Mouse (Mus musculus) erythroblast, embryonic 14.5 days (primary cell): ENCODE data around the gene Olfr619.

Experiments used
- GATA1 ChIP-seq: IDR thresholded peaks from 2 replicates; pipeline ENCODE4 v1.6.1; 2012; ENCODE audit warnings: low read length, inconsistent platforms, mixed read lengths
- TAL1 ChIP-seq: IDR thresholded peaks from 3 replicates; pipeline ENCODE4 v1.6.1; 2012; ENCODE audit warnings: low read length, inconsistent platforms, mixed read lengths

- no peak for TF ChIP-seq GATA1
- no peak for TF ChIP-seq TAL1
These were observed 27.6 kb upstream of the Olfr619 start, which contains the start of gene Olfr617 for GRCm38 (mm10) chr7:103572761-103573160.
